Mouse (Mus musculus) Muller cell, postnatal 12 days (primary cell): Measurements from ENCODE around the gene Pithd1.

ENCODE experiments used
- DNase-seq: peaks from one replicate; pipeline ENCODE4 v3.0.0-alpha.2; 2015; ENCODE audit errors: inconsistent ontology term

The Pithd1 gene

GRCm38 (mm10) chr4:135986943-135987710, at the start of gene Pithd1:
TSS of gene Pithd1 (minus strand) at chr4:135987264.
- peak; percentile 93 for DNase-seq

- DNase-seq: no peak
These were observed 48.0 kb upstream of the Pithd1 start for GRCm38 (mm10) chr4:136035078-136035477.

GRCm38 (mm10) chr4:136033231-136033630, 46.2 kb upstream of the Pithd1 start:
- no peak for DNase-seq

GRCm38 (mm10) chr4:136030968-136031909, 44.2 kb upstream of the Pithd1 start:
- DNase-seq: peak; percentile 49

DNA sequence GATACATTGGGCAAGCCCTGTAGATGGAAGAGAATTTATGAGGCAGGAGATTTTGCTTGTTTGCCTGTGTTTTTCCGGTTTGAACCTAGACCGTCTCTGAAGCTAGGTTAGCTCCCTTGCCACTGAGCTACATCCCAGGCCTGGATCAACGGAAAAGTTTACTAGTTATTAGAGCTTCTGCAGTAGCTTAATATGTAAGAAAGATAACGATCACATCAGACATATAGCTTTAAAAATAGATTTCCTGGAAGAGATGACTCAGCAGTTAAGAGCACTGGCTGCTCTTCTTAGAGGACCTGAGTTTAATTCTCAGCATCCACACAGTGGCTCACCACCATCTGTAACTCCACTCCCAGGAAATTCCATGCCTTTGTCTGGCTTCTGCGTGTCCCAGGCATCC, 41.6 kb upstream of the Pithd1 start:
- DNase-seq: no peak

- peak; percentile 22 for DNase-seq
These were observed 41.1 kb upstream of the Pithd1 start for GRCm38 (mm10) chr4:136028132-136028564.

DNA sequence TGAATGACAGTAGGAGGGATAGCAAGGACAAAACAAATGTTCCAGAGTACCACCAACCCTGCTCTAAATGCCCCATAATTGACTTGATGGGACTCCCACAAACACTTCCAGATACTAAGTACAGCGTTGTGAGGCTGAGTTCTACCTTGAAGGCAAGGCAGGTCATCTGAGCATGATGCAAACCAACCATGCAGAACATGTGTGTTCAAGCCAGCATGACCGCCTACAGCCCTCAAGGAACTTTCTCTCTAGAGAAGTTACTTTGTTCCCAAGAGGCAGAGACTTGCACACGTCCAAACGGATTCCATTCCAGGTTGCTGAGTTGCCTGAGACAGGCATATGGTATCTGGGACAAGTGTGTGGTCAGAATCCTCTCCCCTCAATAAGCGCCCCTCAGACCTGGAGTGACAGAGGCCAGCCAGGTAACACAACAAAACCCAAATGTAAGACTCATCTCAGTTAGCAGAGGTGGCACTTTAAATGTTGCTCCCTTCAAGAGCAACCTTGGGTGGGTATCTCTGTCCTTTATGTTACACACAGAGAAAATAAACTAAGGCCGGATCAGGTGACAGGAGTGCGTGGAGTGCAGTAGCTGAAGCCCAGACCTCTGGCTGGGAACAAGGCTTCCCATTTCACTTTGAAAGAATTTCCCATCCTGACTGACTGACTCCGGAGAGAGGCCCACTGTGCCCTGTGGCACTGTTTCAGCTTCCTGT, 40.5 kb upstream of the Pithd1 start:
- no peak for DNase-seq

- no peak for DNase-seq
These were observed 38.3 kb upstream of the Pithd1 start for GRCm38 (mm10) chr4:136025350-136025749.

- no peak for DNase-seq
These were observed 35.9 kb upstream of the Pithd1 start for GRCm38 (mm10) chr4:136022924-136023323.

- peak; percentile 100 for DNase-seq
These were observed 34.5 kb upstream of the Pithd1 start, which contains the start of gene Eloa for GRCm38 (mm10) chr4:136021549-136022047. TSS of gene Eloa (minus strand) at chr4:136021763.

DNA sequence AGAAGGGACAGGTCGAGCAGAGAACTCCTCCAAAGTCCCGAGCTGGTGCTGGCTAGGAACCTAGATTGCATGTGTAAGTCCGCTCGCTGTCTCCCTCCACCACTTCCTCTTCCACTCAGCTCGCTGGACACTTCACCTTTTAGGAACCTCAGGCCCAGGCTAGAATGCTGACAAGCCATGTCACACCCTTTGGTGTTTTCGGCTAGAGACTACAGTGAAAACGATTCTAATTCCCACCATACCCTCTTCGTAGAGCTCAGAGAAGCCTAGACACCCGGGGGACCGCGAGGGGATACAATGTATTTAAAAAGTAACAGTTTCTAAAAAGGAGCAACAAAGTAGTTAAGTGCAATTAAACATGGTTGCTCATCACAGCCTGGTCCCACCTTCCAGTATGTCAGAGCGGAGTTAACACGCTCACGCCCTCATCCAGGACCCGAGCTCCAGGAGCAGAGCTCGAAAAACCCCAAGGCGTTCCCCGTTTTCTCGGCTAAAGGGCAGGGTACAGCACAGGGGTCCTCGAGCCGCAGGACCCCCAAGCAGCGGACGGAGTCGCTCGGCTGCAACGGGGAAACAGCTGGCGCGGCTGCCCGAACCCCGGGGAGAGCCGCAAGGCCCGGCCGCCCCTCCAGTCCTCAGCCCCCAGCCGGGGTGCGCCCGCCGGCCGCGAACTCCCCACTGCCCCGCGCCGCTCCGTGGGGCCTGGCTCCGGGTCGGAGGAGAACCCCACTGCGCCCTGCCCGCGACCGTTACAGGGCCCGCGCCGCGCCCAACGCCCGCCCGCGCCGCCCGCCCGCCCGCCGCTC, 33.9 kb upstream of the Pithd1 start:
- peak; percentile 31 for DNase-seq

- DNase-seq: no peak
These were observed 29.1 kb upstream of the Pithd1 start for GRCm38 (mm10) chr4:136016059-136016602.

- no peak for DNase-seq
These were observed 23.5 kb upstream of the Pithd1 start for GRCm38 (mm10) chr4:136010586-136010985.

DNA sequence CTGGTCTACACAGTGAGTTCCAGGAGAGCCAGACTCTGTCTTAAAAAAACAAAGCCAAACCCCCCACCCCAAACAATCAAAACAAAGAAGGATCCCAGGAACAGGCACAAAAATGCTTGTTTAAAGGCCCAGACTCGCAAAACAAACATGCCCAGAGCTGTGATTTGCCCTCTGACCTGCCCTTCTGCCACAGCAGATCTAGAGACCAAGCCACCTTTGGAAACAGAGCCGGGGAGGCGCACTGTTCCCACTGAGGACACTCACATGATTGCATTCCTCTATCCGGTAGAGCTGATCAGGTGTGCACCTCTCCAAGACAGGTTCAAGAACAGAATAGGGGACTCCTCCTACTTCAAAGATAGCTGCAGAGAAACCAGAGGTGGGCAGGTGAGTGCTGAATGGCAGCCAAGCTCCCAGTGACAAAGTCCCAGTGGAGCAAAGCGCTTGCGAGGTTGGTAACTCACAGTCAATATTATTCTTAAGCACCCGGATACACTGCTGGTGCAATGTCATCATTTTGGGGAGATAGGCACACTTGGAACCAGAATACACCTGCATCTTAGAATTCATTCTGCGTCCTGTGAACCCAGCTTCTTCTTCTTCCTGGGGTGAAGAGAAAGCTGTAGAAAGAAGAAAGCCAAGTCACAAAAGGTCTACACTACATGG, 21.9 kb upstream of the Pithd1 start:
- DNase-seq: no peak

- no peak for DNase-seq
These were observed 19.8 kb upstream of the Pithd1 start for GRCm38 (mm10) chr4:136006821-136007220.

DNA sequence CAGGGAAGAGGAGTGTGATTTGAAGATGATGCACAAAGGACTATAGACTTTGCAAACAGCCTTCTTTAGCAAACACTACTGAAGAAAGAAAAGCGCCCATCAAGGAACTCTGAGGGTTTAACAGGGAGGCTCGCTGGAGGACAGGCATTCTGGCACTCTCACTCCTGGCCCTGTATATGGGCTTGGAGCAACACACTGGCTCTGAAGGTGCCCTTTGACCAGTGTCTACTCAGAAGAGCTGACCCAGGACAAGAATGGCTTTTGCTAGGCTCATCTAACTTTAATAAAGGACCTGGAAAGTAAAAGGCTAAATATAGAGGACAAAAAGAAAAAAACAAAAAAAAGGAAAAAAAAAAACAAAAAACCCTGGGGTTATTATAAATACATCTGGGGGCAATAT, 17.9 kb upstream of the Pithd1 start:
- DNase-seq: no peak

GRCm38 (mm10) chr4:136004107-136004675, 17.1 kb upstream of the Pithd1 start:
- no peak for DNase-seq

GRCm38 (mm10) chr4:135995118-135995517, 8.1 kb upstream of the Pithd1 start:
- no peak for DNase-seq

- DNase-seq: no peak
These were observed 6.9 kb upstream of the Pithd1 start for GRCm38 (mm10) chr4:135993941-135994340.

DNA sequence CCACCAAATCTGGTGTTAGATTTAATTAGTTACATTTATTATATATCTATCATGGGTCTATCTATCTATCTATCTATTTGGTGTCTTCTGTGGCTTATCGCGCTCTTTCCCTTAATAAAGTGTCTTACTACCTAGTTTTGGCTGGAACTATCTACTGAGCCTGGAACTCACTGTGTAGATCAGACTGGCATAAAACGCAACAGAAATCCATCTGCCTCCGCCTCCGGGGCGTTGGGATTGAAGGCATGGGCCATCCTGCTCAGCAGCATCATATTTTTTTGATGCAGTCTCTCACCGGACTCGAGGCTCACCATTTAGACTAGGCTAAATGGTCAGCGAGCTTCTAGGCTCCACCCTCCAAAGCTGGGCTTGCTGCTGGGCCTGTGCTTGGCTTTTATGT, 650 bp upstream of the Pithd1 start:
- DNase-seq: no peak
